Mouse (Mus musculus): ENCODE data around the gene Olfr1322. TPM values are rescaled to one million over a fixed set of nuclear protein-coding genes. Genes with fewer than 3 reads are reported as not detected.

The Olfr1322 gene
- not detected in 2 replicates for polyA plus RNA-seq (2014; fragmentation: Nextera tagmentation; extraction: Ambion mirVana)

GRCm38 (mm10) chrX:49891383-49891782 lies at the start of gene Olfr1322:
Gene Olfr1322, minus strand, starts transcription at chrX:49891483.
- 84% methylated on average over 2 of the region's 2 CpGs for WGBS

GRCm38 (mm10) chrX:49877651-49878349 lies 13.5 kb downstream of the Olfr1322 start:
- no peak overlapping the region for H3K4me3 ChIP-seq (replicated peaks; ENCODE audit: low read depth, low read length)
- H3K4me1 ChIP-seq (ENCODE audit: control insufficient read depth, insufficient read depth, low read length), result no peaks in the 10 kb centered on the region
- no peak overlapping the region for H3K4me2 ChIP-seq (ENCODE audit: low read length)
- H3K9me3 ChIP-seq (ENCODE audit: control insufficient read depth, low read length), result no peaks in the 10 kb centered on the region
- ATAC-seq (ENCODE audit: low FRiP score, low TSS enrichment) (no peak), DNase-seq (no peak)
- no peaks in the 10 kb centered on the region for H3K27me3 ChIP-seq (ENCODE audit: control insufficient read depth, insufficient read depth, low read length)
- no peak overlapping the region for H3K27ac ChIP-seq (replicated peaks; ENCODE audit: low read depth, low read length)
- no peaks in the 10 kb centered on the region for H3K36me3 ChIP-seq (ENCODE audit: control insufficient read depth, insufficient read depth, low read length)
- no peak overlapping the region for H3K9ac ChIP-seq (replicated peaks; ENCODE audit: low read length)
- 78% methylated on average over 4 of the region's 4 CpGs for WGBS

More at GRCm38 (mm10) chrX:49891383-49891782, at the start of gene Olfr1322:
- H3K4me1 ChIP-seq (ENCODE audit: control insufficient read depth, insufficient read depth, low read length), result no peaks in the 10 kb centered on the region
- H3K4me2 ChIP-seq (ENCODE audit: low read length), result no peak within 1 kb of the TSS
- H3K9ac ChIP-seq (replicated peaks; ENCODE audit: low read length), result no peak within 1 kb of the TSS
- no peaks in the 10 kb centered on the region for H3K9me3 ChIP-seq (ENCODE audit: control insufficient read depth, low read length)
- DNase-seq, result no peak
- no peak within 1 kb of the TSS for H3K27ac ChIP-seq (replicated peaks; ENCODE audit: low read depth, low read length)
- no peak for ATAC-seq (ENCODE audit: low FRiP score, low TSS enrichment)
- no peaks in the 10 kb centered on the region for H3K36me3 ChIP-seq (ENCODE audit: control insufficient read depth, insufficient read depth, low read length)
- no peak within 1 kb of the TSS for H3K4me3 ChIP-seq (replicated peaks; ENCODE audit: low read depth, low read length)
- no peaks in the 10 kb centered on the region for H3K27me3 ChIP-seq (ENCODE audit: control insufficient read depth, insufficient read depth, low read length)

Other genes with a start within 250 kb of the Olfr1322 start
- not detected in 2 replicates for gene Olfr1320, start 219.2 kb downstream of the Olfr1322 start, polyA plus RNA-seq (2014; fragmentation: Nextera tagmentation; extraction: Ambion mirVana)
- not detected in 2 replicates for gene Olfr1321, start 156.4 kb downstream of the Olfr1322 start, polyA plus RNA-seq (2014; fragmentation: Nextera tagmentation; extraction: Ambion mirVana)
- gene Igsf1, start 93.7 kb downstream of the Olfr1322 start, polyA plus RNA-seq (2014; fragmentation: Nextera tagmentation; extraction: Ambion mirVana), result 6.1 and 6.9 TPM in 2 replicates
- gene Olfr1323, start 127.9 kb upstream of the Olfr1322 start, polyA plus RNA-seq (2014; fragmentation: Nextera tagmentation; extraction: Ambion mirVana), result not detected in 2 replicates